ENCODE assay signal across 21 mouse cellular contexts in genomic region chr6:90722993-90723392, GRCm38 (mm10).
A peak's percentile ranks its signal among the peaks of the same experiment; 100 is the strongest.
DNase-seq lines count a peak whose midpoint lies in the region; ATAC-seq and TF ChIP-seq lines count a peak whose summit lies in the region.
"Had no signal": no experiment of that assay in that cellular context is flagged by ENCODE, and none has a peak within 500 bp of the region (broad histone marks: within the 10 kb centered on the region; RNA-seq: fewer than 3 reads in every experiment).

No protein-coding gene starts in this region.

- TF ChIP-seq EP300 in liver, postnatal 0 days (IDR thresholded peaks at IDR 0.05; ENCODE audit: low read depth): no peak

- H3K27ac ChIP-seq in forebrain, embryonic 12.5 days: peak overlapping the region; percentile 5
- no peak overlapping the region for H3K27ac ChIP-seq in forebrain, embryonic 11.5 days (ENCODE audit: low read depth, low read length)
- H3K27ac ChIP-seq in layer of hippocampus, adult 2 months: peak overlapping the region; percentile 47
- 0 out of 2 replicates have a peak overlapping the region, but pooled peaks have one; percentile 1 for H3K27ac ChIP-seq in hindbrain, postnatal 0 days
- H3K27ac ChIP-seq in liver, postnatal 0 days (ENCODE audit: low read depth): no peak overlapping the region
- H3K27ac ChIP-seq: kidney, embryonic 15.5 days; limb, embryonic 10.5 days had no signal

- H3K9ac ChIP-seq in forebrain, embryonic 12.5 days: no peak overlapping the region
- no peak overlapping the region for H3K9ac ChIP-seq in forebrain, embryonic 11.5 days (ENCODE audit: low read length)
- H3K9ac ChIP-seq in hindbrain, postnatal 0 days (replicated peaks; ENCODE audit: low read length): no peak overlapping the region
- no peak overlapping the region for H3K9ac ChIP-seq in liver, postnatal 0 days (replicated peaks)
- H3K9ac ChIP-seq: kidney, embryonic 15.5 days had no signal

- no peaks in the 10 kb centered on the region for H3K36me3 ChIP-seq in forebrain, embryonic 12.5 days (replicated peaks)
- no peaks in the 10 kb centered on the region for H3K36me3 ChIP-seq in forebrain, embryonic 11.5 days (ENCODE audit: control insufficient read depth, insufficient read depth, low read length)
- H3K36me3 ChIP-seq in hindbrain, postnatal 0 days (ENCODE audit: insufficient read depth, low read length): no peaks in the 10 kb centered on the region
- H3K36me3 ChIP-seq in liver, postnatal 0 days (replicated peaks; ENCODE audit: insufficient read depth, low read length): no peaks in the 10 kb centered on the region; the same call in 1 of the 2 replicates
- H3K36me3 ChIP-seq: G1E; kidney, embryonic 15.5 days; limb, embryonic 10.5 days had no signal

- TF ChIP-seq CTCF in layer of hippocampus, adult 2 months (conservative IDR thresholded peaks at IDR 0.05): no peak
- TF ChIP-seq CTCF in hindbrain, postnatal 0 days (IDR thresholded peaks at IDR 0.05; ENCODE audit: low read depth): no peak
- no peak for TF ChIP-seq CTCF in liver, postnatal 0 days (IDR thresholded peaks at IDR 0.05; ENCODE audit: low read depth)

- WGBS in forebrain, embryonic 12.5 days: 50% methylated on average over 3 of the region's 3 CpGs
- WGBS in forebrain, embryonic 11.5 days: 69% methylated on average over 3 of the region's 3 CpGs
- WGBS in hindbrain, postnatal 0 days: 20% methylated on average over 3 of the region's 3 CpGs
- 75% methylated on average over 3 of the region's 3 CpGs for WGBS in liver, postnatal 0 days (ENCODE audit: insufficient replicate concordance)

- peaks cover 35% of the 10 kb centered on the region for H3K4me1 ChIP-seq in forebrain, embryonic 12.5 days
- peaks cover 6% of the 10 kb centered on the region; the same call in 1 of the 2 replicates for H3K4me1 ChIP-seq in forebrain, embryonic 11.5 days (replicated peaks; ENCODE audit: control insufficient read depth, insufficient read depth, low read length)
- peaks cover 23% of the 10 kb centered on the region for H3K4me1 ChIP-seq in hindbrain, postnatal 0 days (ENCODE audit: insufficient read depth, low read length)
- peaks cover 11% of the 10 kb centered on the region; the same call in 1 of the 2 replicates for H3K4me1 ChIP-seq in liver, postnatal 0 days (ENCODE audit: insufficient read depth)

- no peaks in the 10 kb centered on the region for H3K9me3 ChIP-seq in forebrain, embryonic 12.5 days
- H3K9me3 ChIP-seq in forebrain, embryonic 11.5 days (ENCODE audit: control insufficient read depth, low read length): no peaks in the 10 kb centered on the region
- H3K9me3 ChIP-seq in hindbrain, postnatal 0 days (ENCODE audit: low read length): no peaks in the 10 kb centered on the region
- H3K9me3 ChIP-seq in liver, postnatal 0 days (ENCODE audit: low read length): no peaks in the 10 kb centered on the region
- H3K9me3 ChIP-seq: G1E; kidney, embryonic 15.5 days; limb, embryonic 10.5 days had no signal

- no peak overlapping the region for H3K4me2 ChIP-seq in forebrain, embryonic 12.5 days
- H3K4me2 ChIP-seq in forebrain, embryonic 11.5 days (ENCODE audit: low read depth, low read length, severe bottlenecking): no peak overlapping the region
- no peak overlapping the region for H3K4me2 ChIP-seq in hindbrain, postnatal 0 days (ENCODE audit: low read depth, low read length)
- H3K4me2 ChIP-seq in liver, postnatal 0 days (ENCODE audit: low read depth, low read length): no peak overlapping the region
- H3K4me2 ChIP-seq: kidney, embryonic 15.5 days had no signal

- H3K4me3 ChIP-seq in forebrain, embryonic 12.5 days (replicated peaks): no peak overlapping the region
- H3K4me3 ChIP-seq in forebrain, embryonic 11.5 days (ENCODE audit: low read depth, low read length): no peak overlapping the region
- no peak overlapping the region for H3K4me3 ChIP-seq in layer of hippocampus, adult 2 months
- H3K4me3 ChIP-seq in hindbrain, postnatal 0 days (ENCODE audit: low read length): no peak overlapping the region
- no peak overlapping the region for H3K4me3 ChIP-seq in liver, postnatal 0 days (ENCODE audit: low read depth, low read length)
- H3K4me3 ChIP-seq: kidney, embryonic 15.5 days; limb, embryonic 10.5 days had no signal

- no peak for ATAC-seq in forebrain, embryonic 12.5 days (ENCODE audit: low FRiP score)
- no peak for ATAC-seq in forebrain, embryonic 11.5 days (replicated peaks; ENCODE audit: low FRiP score)
- no peak for ATAC-seq in hindbrain, postnatal 0 days
- ATAC-seq in liver, postnatal 0 days: no peak
- ATAC-seq: intestine, embryonic 16.5 days had no signal

- no peaks in the 10 kb centered on the region for H3K27me3 ChIP-seq in forebrain, embryonic 12.5 days
- H3K27me3 ChIP-seq in forebrain, embryonic 11.5 days (ENCODE audit: control insufficient read depth, insufficient read depth, low read length): no peaks in the 10 kb centered on the region
- H3K27me3 ChIP-seq in hindbrain, postnatal 0 days (ENCODE audit: insufficient read depth, low read length): no peaks in the 10 kb centered on the region
- H3K27me3 ChIP-seq in liver, postnatal 0 days (ENCODE audit: insufficient read depth, low read length): no peaks in the 10 kb centered on the region
- H3K27me3 ChIP-seq: kidney, embryonic 15.5 days had no signal

- no peak for DNase-seq in forebrain, embryonic 11.5 days (ENCODE audit: low spot score)
- DNase-seq in layer of hippocampus, adult 2 months (ENCODE audit: low spot score in 2 of 2): peak in 1 of 2 experiments; percentile 63
- no peak for DNase-seq in layer of hippocampus, adult 9-10 months (ENCODE audit: low spot score)
- DNase-seq in right cerebral cortex, postnatal 10 days (ENCODE audit: low spot score in 2 of 2): peak; percentile 66 to 67
- no peak for DNase-seq in right cerebral cortex, postnatal 36 days (ENCODE audit: low spot score in 2 of 2)
- peak; percentile 54 for DNase-seq in hindbrain, postnatal 0 days (ENCODE audit: low spot score)
- no peak for DNase-seq in liver, postnatal 0 days
- DNase-seq: adrenal gland, postnatal 25 days; cerebellum, adult 18-20 months; gastrocnemius, postnatal 14 days; heart, adult 18-20 months; heart, postnatal 4 days; kidney, postnatal 4 days; lung, adult 2 months; lung, postnatal 36 days; thymus, postnatal 14 days had no signal

Comparison
In these comparisons a context has a peak if more than half of its experiments do, and no peak if none do; other contexts are left out.
1. H3K27ac ChIP-seq: peak in forebrain, embryonic 12.5 days (single experiment), layer of hippocampus, adult 2 months (single experiment) and hindbrain, postnatal 0 days (single experiment); none in forebrain, embryonic 11.5 days (single experiment) and liver, postnatal 0 days (single experiment).
2. DNase-seq: peak in right cerebral cortex, postnatal 10 days (2 of 2) and hindbrain, postnatal 0 days (single experiment); none in forebrain, embryonic 11.5 days (single experiment), layer of hippocampus, adult 9-10 months (single experiment), right cerebral cortex, postnatal 36 days (0 of 2) and liver, postnatal 0 days (single experiment).